Mouse (Mus musculus): ENCODE results near the gene Cdk5rap3. TPM values are rescaled to one million over a fixed set of nuclear protein-coding genes. Genes with fewer than 3 reads are reported as not detected.

Gene Cdk5rap3
- polyA plus RNA-seq, 1 experiment from 2014 or later: 102 TPM

GRCm38 (mm10) chr11:96861878-96862289, 54.4 kb downstream of the Cdk5rap3 start:
- under 1% methylated on average over 31 of the region's 31 CpGs for WGBS

GRCm38 (mm10) chr11:96861446-96861845, 54.9 kb downstream of the Cdk5rap3 start:
- H3K27me3 ChIP-seq: peaks cover 13% of the 10 kb centered on the region; the same call in 1 of the 2 replicates
- H3K36me3 ChIP-seq (replicated peaks): no peaks in the 10 kb centered on the region
- peak overlapping the region; percentile 57 for H3K9ac ChIP-seq
- peaks cover 38% of the 10 kb centered on the region for H3K4me1 ChIP-seq
- no peak overlapping the region for H3K27ac ChIP-seq
- WGBS: 1% methylated on average over 20 of the region's 20 CpGs
- ATAC-seq (ENCODE audit: low FRiP score): peak; percentile 43; the same call in 1 of the 2 replicates
- peak overlapping the region; percentile 81 for H3K4me2 ChIP-seq
- no peaks in the 10 kb centered on the region for H3K9me3 ChIP-seq
- H3K4me3 ChIP-seq (replicated peaks): peak overlapping the region; percentile 46

More at GRCm38 (mm10) chr11:96861878-96862289, 54.4 kb downstream of the Cdk5rap3 start:
- Histone ChIP-seq H3K27ac (no peak overlapping the region), H3K36me3 (replicated peaks) (no peaks in the 10 kb centered on the region), H3K4me3 (replicated peaks) (peak overlapping the region; percentile 46), H3K9ac (peak overlapping the region; percentile 57), H3K4me1 (peaks cover 38% of the 10 kb centered on the region), H3K4me2 (peak overlapping the region; percentile 81), H3K9me3 (no peaks in the 10 kb centered on the region), H3K27me3 (peaks cover 13% of the 10 kb centered on the region; the same call in 1 of the 2 replicates)
- ATAC-seq (ENCODE audit: low FRiP score): peak; percentile 82

- Histone ChIP-seq H3K27me3 (peaks cover 13% of the 10 kb centered on the region; the same call in 1 of the 2 replicates), H3K4me3 (replicated peaks) (no peak overlapping the region), H3K9me3 (no peaks in the 10 kb centered on the region), H3K9ac (0 out of 2 replicates have a peak overlapping the region, but pooled peaks have one; percentile 1), H3K4me2 (no peak overlapping the region), H3K4me1 (peaks cover 38% of the 10 kb centered on the region), H3K36me3 (replicated peaks) (no peaks in the 10 kb centered on the region), H3K27ac (no peak overlapping the region)
- ATAC-seq (ENCODE audit: low FRiP score): peak; percentile 9; the same call in 1 of the 2 replicates
- 9% methylated on average over 8 of the region's 8 CpGs for WGBS
These were observed 55.7 kb downstream of the Cdk5rap3 start for GRCm38 (mm10) chr11:96860564-96860963.

- Histone ChIP-seq H3K4me2 (no peak overlapping the region), H3K4me1 (peaks cover 38% of the 10 kb centered on the region), H3K27ac (no peak overlapping the region), H3K36me3 (replicated peaks) (no peaks in the 10 kb centered on the region), H3K9me3 (no peaks in the 10 kb centered on the region), H3K9ac (no peak overlapping the region), H3K4me3 (replicated peaks) (no peak overlapping the region), H3K27me3 (peaks cover 13% of the 10 kb centered on the region; the same call in 1 of the 2 replicates)
- ATAC-seq (ENCODE audit: low FRiP score): no peak
- 86% methylated on average over 4 of the region's 4 CpGs for whole genome bisulfite sequencing
These were observed 56.7 kb downstream of the Cdk5rap3 start for GRCm38 (mm10) chr11:96859635-96860034.

GRCm38 (mm10) chr11:96857446-96857845, 58.9 kb downstream of the Cdk5rap3 start:
- Histone ChIP-seq H3K27me3 (0 out of 2 replicates have a peak, but pooled peaks cover 5% of the 10 kb centered on the region), H3K9ac (no peak overlapping the region), H3K36me3 (replicated peaks) (no peaks in the 10 kb centered on the region), H3K9me3 (no peaks in the 10 kb centered on the region), H3K4me1 (peaks cover 19% of the 10 kb centered on the region), H3K4me3 (replicated peaks) (no peak overlapping the region), H3K27ac (no peak overlapping the region), H3K4me2 (no peak overlapping the region)
- 76% methylated on average over 5 of the region's 5 CpGs for whole genome bisulfite sequencing
- ATAC-seq (ENCODE audit: low FRiP score): no peak

Other genes with a start within 250 kb of the Cdk5rap3 start
- gene Snx11, start 138.9 kb downstream of the Cdk5rap3 start, polyA plus RNA-seq (2016; fragmentation: Nextera tagmentation; extraction: Ambion mirVana): 31.0 and 40.3 TPM in 2 replicates
- 168 and 172 TPM in 2 replicates for gene Cbx1, start 127.4 kb downstream of the Cdk5rap3 start, polyA plus RNA-seq (2016; fragmentation: Nextera tagmentation; extraction: Ambion mirVana)
- gene Nfe2l1, start 86.5 kb downstream of the Cdk5rap3 start, polyA plus RNA-seq (2016; fragmentation: Nextera tagmentation; extraction: Ambion mirVana): 72.8 and 76.0 TPM in 2 replicates
- gene Copz2, start 66.6 kb downstream of the Cdk5rap3 start, polyA plus RNA-seq (2016; fragmentation: Nextera tagmentation; extraction: Ambion mirVana): 22.9 and 27.8 TPM in 2 replicates
- 0.58 and 0.60 TPM in 2 replicates for gene Prr15l, start 11.6 kb upstream of the Cdk5rap3 start, polyA plus RNA-seq (2016; fragmentation: Nextera tagmentation; extraction: Ambion mirVana)
- gene Pnpo, start 27.5 kb upstream of the Cdk5rap3 start, polyA plus RNA-seq (2016; fragmentation: Nextera tagmentation; extraction: Ambion mirVana): 17.2 and 17.4 TPM in 2 replicates
- 23.1 and 27.2 TPM in 2 replicates for gene Sp2, start 66.5 kb upstream of the Cdk5rap3 start, polyA plus RNA-seq (2016; fragmentation: Nextera tagmentation; extraction: Ambion mirVana)
- gene Sp6, start 96.9 kb upstream of the Cdk5rap3 start, polyA plus RNA-seq (2016; fragmentation: Nextera tagmentation; extraction: Ambion mirVana): 0.26 and 0.51 TPM in 2 replicates
- gene Scrn2, start 113.4 kb upstream of the Cdk5rap3 start, polyA plus RNA-seq (2016; fragmentation: Nextera tagmentation; extraction: Ambion mirVana): 26.0 and 28.0 TPM in 2 replicates
- gene Lrrc46, start 124.9 kb upstream of the Cdk5rap3 start, polyA plus RNA-seq (2016; fragmentation: Nextera tagmentation; extraction: Ambion mirVana): 2.3 and 3.2 TPM in 2 replicates
- 64.0 and 65.8 TPM in 2 replicates for gene Mrpl10, start 125.1 kb upstream of the Cdk5rap3 start, polyA plus RNA-seq (2016; fragmentation: Nextera tagmentation; extraction: Ambion mirVana)
- gene Osbpl7, start 134.1 kb upstream of the Cdk5rap3 start, polyA plus RNA-seq (2016; fragmentation: Nextera tagmentation; extraction: Ambion mirVana): 8.2 and 8.7 TPM in 2 replicates
- 0.19 and 0.33 TPM in 2 replicates for gene Tbx21, start 198.8 kb upstream of the Cdk5rap3 start, polyA plus RNA-seq (2016; fragmentation: Nextera tagmentation; extraction: Ambion mirVana)
- gene Tbkbp1, start 235.0 kb upstream of the Cdk5rap3 start, polyA plus RNA-seq (2016; fragmentation: Nextera tagmentation; extraction: Ambion mirVana): 5.7 and 6.5 TPM in 2 replicates

Data from forebrain, embryonic 12.5 days (tissue).